Mouse (Mus musculus) inflammation-experienced regulatory T-cells, adult 6 months (primary cell): ENCODE results near the gene Nodal. TPM values are rescaled to one million over a fixed set of nuclear protein-coding genes. Genes with fewer than 3 reads are reported as not detected.

ENCODE experiments used
- ATAC-seq: one replicate; pipeline ENCODE4 v1.8.0; 2017
- polyA plus RNA-seq, 3 experiments: library from polyadenylated mRNA; unstranded; fragments of 100-300 nt; shearing (Covaris generic); gene quantifications; one replicate each; pipeline ENCODE4 v1.2.1; 2017

Gene Nodal
- polyA plus RNA-seq: under 1 TPM in 2 of 3 experiments, not detected in 1; 0.21 to 0.45 TPM

GRCm38 (mm10) chr10:61417672-61418071, at the start of gene Nodal:
Nodal (plus strand) TSS chr10:61417972.
- ATAC-seq: no peak

- ATAC-seq: no peak
Observed at GRCm38 (mm10) chr10:61369755-61370154, 48.0 kb upstream of the Nodal start.

GRCm38 (mm10) chr10:61370273-61370979, 47.3 kb upstream of the Nodal start:
- ATAC-seq: no peak

GRCm38 (mm10) chr10:61371884-61372584, 45.7 kb upstream of the Nodal start:
- ATAC-seq: no peak

GRCm38 (mm10) chr10:61372585-61372923, 45.2 kb upstream of the Nodal start:
- no peak for ATAC-seq

- no peak for ATAC-seq
Observed at GRCm38 (mm10) chr10:61374076-61374475, 43.7 kb upstream of the Nodal start.

- no peak for ATAC-seq
Observed at GRCm38 (mm10) chr10:61374771-61375481, 42.8 kb upstream of the Nodal start.

- ATAC-seq: no peak
Observed at GRCm38 (mm10) chr10:61378050-61378449, 39.7 kb upstream of the Nodal start.

GRCm38 (mm10) chr10:61378698-61379097, 39.1 kb upstream of the Nodal start:
- ATAC-seq: no peak

- ATAC-seq: no peak
Observed at GRCm38 (mm10) chr10:61379340-61380040, 38.3 kb upstream of the Nodal start.

- no peak for ATAC-seq
Observed at GRCm38 (mm10) chr10:61380186-61380585, 37.6 kb upstream of the Nodal start.

GRCm38 (mm10) chr10:61381823-61382222, 35.9 kb upstream of the Nodal start:
- ATAC-seq: no peak

- ATAC-seq: no peak
Observed at GRCm38 (mm10) chr10:61382281-61382731, 35.5 kb upstream of the Nodal start.

GRCm38 (mm10) chr10:61383021-61383714, 34.6 kb upstream of the Nodal start, which contains the start of gene Pald1:
Pald1 (minus strand) TSS chr10:61383530.
- no peak for ATAC-seq

GRCm38 (mm10) chr10:61383715-61384047, 34.1 kb upstream of the Nodal start:
- no peak for ATAC-seq

- ATAC-seq: no peak
Observed at GRCm38 (mm10) chr10:61385174-61385573, 32.6 kb upstream of the Nodal start.

- no peak for ATAC-seq
Observed at GRCm38 (mm10) chr10:61386284-61386683, 31.5 kb upstream of the Nodal start.

GRCm38 (mm10) chr10:61389020-61389419, 28.8 kb upstream of the Nodal start:
- no peak for ATAC-seq

- no peak for ATAC-seq
Observed at GRCm38 (mm10) chr10:61390148-61390547, 27.6 kb upstream of the Nodal start.

GRCm38 (mm10) chr10:61392584-61392983, 25.2 kb upstream of the Nodal start:
- no peak for ATAC-seq

GRCm38 (mm10) chr10:61394476-61395136, 23.2 kb upstream of the Nodal start:
- ATAC-seq: no peak

- no peak for ATAC-seq
Observed at GRCm38 (mm10) chr10:61398125-61398524, 19.6 kb upstream of the Nodal start.
